Mouse (Mus musculus): ENCODE measurements around the gene Leng8.

- TF ChIP-seq POLR2A (IDR thresholded peaks at IDR 0.05; ENCODE audit: low read depth, low read length) (no peak), CTCF (IDR thresholded peaks at IDR 0.05; ENCODE audit: borderline replicate concordance, insufficient read depth, low read length) (no peak)
Observed at GRCm38 (mm10) chr7:4126992-4127785, 9.7 kb upstream of the Leng8 start.
